Mouse (Mus musculus): ENCODE results near the gene Cnot6l.

The Cnot6l gene

GRCm38 (mm10) chr5:96161578-96162398 is 2.2 kb downstream of the Cnot6l start:
- peak; percentile 51 for ATAC-seq (ENCODE audit: low TSS enrichment)

- ATAC-seq (ENCODE audit: low TSS enrichment) = peak; percentile 34
Measured at GRCm38 (mm10) chr5:96161263-96161577, 2.8 kb downstream of the Cnot6l start.

DNA sequence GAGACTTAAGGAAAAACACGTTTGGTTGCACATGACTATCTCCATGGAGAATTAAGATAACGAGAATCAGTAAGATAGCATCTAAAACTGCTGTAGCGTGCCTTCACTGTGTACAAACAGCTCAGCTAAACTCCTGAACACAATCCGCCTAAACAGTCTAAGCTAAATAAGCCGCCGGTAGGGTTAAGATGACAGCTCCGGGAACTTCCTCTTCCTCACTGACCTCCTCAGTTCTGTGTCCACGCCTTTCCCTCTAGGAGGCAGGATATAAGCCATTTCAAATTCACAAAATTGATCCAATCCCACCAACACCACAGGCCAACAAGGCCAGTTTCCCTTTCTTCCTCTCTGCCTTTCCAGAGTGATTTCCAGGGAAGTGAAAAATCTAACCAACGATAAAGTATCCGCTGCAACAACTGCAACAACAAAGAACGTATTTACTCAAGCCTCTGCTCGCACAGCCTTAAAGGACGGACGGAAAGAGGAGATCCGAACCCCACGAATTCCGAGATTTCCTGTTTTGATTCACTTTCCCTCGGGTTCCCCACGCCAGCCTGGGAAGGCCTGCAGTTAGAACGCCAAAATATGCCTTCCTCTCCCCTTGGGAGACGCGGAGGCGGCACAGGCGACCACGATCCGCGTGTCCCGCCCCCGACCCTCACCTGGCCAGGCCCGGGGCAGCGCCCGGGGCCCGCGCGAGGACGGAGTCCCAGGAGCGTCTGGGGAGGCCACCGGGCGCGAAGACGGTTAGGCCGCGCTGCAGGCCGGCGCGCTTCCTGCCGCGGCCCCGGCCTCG is 3.3 kb downstream of the Cnot6l start:
- ATAC-seq (ENCODE audit: low TSS enrichment) = peak; percentile 27; the same call in 1 of the 2 replicates

- ATAC-seq (ENCODE audit: low TSS enrichment) = no peak
Measured at GRCm38 (mm10) chr5:96142351-96142750, 21.6 kb downstream of the Cnot6l start.

GRCm38 (mm10) chr5:96130683-96131082 is 33.3 kb downstream of the Cnot6l start:
- no peak for ATAC-seq (ENCODE audit: low TSS enrichment)

- no peak for ATAC-seq (ENCODE audit: low TSS enrichment)
Measured at GRCm38 (mm10) chr5:96126856-96127255, 37.1 kb downstream of the Cnot6l start.

DNA sequence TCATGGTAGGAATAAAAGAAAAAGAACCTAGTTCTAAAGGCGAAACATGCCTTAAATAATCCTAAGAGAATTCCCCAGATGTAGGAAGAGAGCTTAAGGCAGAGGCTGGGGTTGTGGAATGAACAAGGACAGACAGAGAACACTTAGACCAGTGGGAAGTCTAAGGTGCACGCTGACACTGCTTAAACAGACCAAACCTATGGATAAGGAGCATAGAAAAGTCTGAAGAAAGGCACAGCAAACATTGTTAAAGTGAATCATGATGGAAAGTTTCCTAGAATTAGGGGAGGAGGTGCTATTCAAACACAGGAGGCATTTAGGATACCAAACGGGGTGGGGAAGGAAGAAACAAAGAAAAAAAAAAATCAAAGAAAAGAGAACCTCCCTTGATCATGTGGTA is 49.0 kb downstream of the Cnot6l start:
- ATAC-seq (ENCODE audit: low TSS enrichment) = no peak

DNA sequence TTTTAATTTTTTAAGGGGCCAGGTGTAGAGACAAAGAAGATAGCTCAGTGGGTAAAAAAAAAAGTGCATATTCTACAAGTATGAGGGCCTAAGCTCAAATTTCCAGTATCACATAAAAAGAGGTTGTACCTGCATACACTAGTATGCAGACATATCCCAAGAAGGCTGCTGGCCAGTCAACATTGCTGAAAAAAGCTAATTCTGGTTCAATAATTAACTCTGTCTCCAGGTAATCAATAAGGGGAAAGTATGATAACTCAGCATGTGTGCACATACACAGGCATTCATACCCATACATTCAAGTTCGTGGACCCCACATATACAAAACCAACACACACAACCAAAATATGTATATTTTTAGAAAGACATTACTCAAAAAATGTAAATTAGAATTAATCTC is 59.3 kb downstream of the Cnot6l start:
- ATAC-seq (ENCODE audit: low TSS enrichment) = no peak

- ATAC-seq (ENCODE audit: low TSS enrichment) = no peak
Measured at GRCm38 (mm10) chr5:96091468-96091867, 72.5 kb downstream of the Cnot6l start.

DNA sequence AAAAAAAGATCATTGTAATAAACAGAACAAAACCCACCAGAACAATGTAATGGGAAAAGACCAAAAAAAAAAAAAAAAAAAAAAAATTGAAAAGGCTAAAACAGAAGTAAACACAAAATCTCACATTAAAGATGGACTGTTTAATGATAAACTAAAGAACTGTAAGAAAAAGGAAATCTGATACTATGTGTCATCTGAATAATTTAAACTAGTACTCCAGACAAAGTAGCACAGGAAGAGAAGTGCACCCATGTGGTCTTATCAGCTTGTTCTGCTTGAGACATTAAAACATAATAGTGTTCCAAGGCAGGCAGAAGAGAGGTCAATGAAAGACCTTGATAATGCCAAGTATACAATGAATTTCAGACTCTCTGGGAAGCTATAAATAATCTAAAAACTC is 78.6 kb downstream of the Cnot6l start:
- ATAC-seq (ENCODE audit: low TSS enrichment) = no peak

- ATAC-seq (ENCODE audit: low TSS enrichment) = no peak
Measured at GRCm38 (mm10) chr5:96079026-96079425, 84.9 kb downstream of the Cnot6l start.

- ATAC-seq (ENCODE audit: low TSS enrichment) = no peak
Measured at GRCm38 (mm10) chr5:96065591-96065990, 98.4 kb downstream of the Cnot6l start.

DNA sequence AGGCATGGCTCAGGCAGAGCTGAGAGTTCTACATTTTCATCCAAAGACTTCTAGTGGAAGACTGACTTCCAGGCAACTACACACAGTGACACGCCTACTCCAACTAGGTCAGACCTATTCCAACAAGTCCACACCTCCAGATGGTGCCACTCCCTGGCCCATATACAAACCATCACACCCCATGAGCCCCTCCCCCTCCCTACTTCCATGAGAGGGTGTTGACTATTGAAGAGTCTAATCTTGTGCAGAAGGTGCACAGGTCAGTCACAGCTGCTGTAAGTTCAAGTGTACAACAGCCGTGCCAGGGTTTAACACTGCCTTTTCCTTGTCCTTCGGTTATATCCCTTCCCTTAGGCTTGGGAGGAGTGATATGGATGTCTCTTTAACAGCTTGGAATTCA is 121.5 kb downstream of the Cnot6l start:
- no peak for ATAC-seq (ENCODE audit: low TSS enrichment)

DNA sequence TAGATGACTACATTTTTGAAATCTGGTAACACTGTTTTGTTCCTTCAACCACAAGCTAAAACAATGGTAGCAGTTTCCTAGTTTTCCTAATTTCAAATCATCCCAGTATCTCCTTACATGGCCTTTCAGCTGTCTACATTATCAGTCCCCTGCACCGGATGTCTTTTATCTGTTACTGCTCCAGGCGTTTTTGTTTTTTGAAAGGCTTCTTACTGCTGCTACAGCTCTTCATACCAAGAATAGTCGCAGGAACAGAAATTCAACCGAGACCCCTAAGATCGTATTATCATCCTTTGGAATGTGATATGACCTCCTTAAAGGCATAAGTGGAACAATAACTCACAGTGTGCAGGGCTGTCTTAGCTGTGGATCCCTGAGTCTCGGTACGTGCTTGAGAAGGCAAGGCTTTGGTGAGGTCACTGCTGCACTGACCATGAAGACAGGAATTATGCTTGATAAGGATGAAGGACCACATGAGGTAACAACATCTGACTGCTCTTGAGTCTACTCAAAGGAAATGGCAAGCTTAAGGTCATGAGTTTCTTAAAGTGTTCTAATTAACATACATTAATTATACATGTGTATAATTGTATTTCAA is 122.4 kb downstream of the Cnot6l start:
- no peak for ATAC-seq (ENCODE audit: low TSS enrichment)

DNA sequence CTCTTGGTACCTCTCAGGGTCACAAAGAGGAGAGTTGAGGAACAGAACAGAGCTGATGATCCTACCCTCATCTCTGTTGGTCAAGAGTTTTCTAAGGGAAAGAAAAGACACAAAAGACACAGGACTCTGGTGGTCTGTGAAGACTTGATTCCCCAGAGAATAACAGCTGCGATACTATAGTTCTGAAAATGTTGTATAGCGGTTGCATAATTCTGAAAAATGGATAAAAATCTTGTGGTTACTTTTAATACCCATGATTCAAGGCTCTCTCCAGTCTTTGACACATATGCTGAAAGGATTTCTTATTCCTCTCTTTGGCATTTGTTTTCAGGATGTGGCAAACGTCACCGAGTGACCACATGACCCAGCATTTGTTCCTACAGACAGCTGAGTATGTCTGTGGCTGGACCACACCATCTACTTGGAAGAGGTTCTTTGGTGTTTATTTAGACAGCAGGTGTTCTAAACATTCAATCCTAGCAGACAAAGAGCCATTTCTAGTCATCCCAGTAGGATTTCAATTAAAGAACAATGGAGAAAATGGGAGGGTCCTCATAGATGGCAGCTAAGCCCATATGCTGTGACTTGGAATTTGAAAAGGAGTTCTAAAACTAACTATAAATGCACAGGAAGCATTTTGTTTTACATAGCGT is 124.7 kb downstream of the Cnot6l start:
- no peak for ATAC-seq (ENCODE audit: low TSS enrichment)

- no peak for ATAC-seq (ENCODE audit: low TSS enrichment)
Measured at GRCm38 (mm10) chr5:96037684-96038121, 126.3 kb downstream of the Cnot6l start.

DNA sequence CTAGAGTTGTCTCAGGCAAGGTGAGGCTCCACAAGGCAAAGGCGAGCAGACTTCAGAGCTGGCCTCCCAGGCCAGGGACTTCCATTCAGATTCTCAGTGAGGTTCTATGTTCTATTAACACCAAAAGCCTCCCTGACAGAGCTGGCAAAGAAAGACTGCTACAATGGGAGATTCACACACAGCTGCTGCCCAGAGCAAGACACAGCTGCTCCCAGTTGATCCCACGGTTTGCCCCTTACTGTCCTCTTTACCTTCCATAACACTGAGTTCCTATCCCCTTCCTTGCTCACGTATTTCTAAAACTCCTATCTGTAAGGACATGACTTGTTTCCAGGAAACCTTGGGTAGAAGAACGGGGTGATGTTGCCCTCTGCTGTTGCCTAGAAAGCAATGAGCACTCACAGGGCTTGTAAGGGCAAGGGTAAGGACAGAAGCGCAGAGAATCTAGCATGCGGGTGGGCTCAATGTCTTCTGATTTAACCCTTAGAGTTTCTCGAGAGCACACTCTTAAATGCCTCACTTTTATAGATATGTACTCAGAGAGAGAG is 127.8 kb downstream of the Cnot6l start:
- ATAC-seq (ENCODE audit: low TSS enrichment) = 0 out of 2 replicates have a peak, but pooled peaks have one; percentile 52

DNA sequence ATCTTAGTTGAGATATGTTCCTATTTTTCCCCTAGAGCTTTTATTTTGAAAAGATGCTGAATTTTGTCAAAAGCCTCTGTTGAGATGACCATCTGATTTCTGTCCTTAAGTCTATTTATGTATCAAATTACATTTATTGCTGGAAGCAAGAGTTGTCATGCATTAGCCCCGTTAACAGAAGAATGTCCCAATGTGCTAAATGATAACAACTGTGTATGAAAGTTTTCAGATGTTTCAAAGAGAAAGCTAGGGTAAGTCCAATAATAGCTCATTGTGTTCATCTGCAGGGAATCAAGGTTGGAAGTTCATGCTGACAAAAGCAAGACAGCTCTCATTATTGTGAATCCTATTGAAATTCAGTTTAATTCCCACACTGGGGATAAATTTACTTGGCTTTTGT is 129.9 kb downstream of the Cnot6l start:
- no peak for ATAC-seq (ENCODE audit: low TSS enrichment)

GRCm38 (mm10) chr5:96029821-96030220 is 134.2 kb downstream of the Cnot6l start:
- peak; percentile 92 for ATAC-seq (ENCODE audit: low TSS enrichment)
